Mouse (Mus musculus): ENCODE results near the gene Pias4. TPM values are rescaled to one million over a fixed set of nuclear protein-coding genes. Genes with fewer than 3 reads are reported as not detected.
A peak's percentile ranks its signal among the peaks of the same experiment; 100 is the strongest.

Gene Pias4
- polyA plus RNA-seq, 1 experiment from 2014 or later, result 58.4 TPM

DNA sequence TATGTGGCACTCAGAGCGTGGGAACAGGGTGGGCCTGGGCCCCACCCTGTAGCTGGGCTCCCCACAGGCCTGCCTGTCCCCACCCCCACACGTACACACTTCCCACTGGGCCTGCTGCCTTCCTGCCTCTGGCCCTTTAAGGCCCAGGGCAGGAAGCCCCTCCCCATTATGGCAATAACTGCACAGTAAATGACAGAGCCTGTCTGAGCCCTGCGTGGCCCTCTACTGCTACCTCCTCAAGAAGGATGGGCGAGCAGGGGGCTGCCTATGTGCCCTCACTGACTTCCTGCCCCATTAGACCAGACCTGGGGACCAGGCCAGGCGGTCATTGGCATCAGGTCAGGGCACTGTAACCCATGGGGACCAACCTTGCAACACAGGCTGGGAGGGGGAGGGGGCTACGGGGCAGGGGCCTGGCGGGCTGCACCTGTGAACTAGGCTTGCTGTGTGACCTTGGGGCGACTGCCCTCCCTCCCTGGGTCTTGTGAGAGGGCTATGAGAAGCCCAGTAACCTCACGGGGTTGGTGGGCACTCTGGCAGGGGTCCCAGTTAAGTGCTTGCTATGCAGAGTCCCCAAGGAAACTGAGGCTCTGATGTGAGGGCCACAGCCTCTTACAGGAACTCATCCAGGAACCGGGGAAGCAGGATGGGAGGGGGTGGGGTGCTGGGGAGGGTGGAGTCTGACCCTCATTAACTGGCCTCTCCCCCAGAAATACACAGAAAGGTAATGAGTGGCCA lies 26.8 kb downstream of the Pias4 start:
- Histone ChIP-seq H3K9ac (peak overlapping the region; percentile 93; the same call in 1 of the 2 replicates), H3K4me3 (peak overlapping the region; percentile 4; the same call in 1 of the 2 replicates), H3K9me3 (no peaks in the 10 kb centered on the region), H3K4me1 (replicated peaks) (peaks cover 59% of the 10 kb centered on the region), H3K27me3 (peaks cover under 1% of the 10 kb centered on the region; the same call in 1 of the 2 replicates), H3K4me2 (peak overlapping the region; percentile 96), H3K27ac (peak overlapping the region; percentile 40), H3K36me3 (peaks cover 26% of the 10 kb centered on the region)
- WGBS, result 67% methylated on average over 10 of the region's 10 CpGs
- no peak for ATAC-seq (ENCODE audit: low FRiP score)

DNA sequence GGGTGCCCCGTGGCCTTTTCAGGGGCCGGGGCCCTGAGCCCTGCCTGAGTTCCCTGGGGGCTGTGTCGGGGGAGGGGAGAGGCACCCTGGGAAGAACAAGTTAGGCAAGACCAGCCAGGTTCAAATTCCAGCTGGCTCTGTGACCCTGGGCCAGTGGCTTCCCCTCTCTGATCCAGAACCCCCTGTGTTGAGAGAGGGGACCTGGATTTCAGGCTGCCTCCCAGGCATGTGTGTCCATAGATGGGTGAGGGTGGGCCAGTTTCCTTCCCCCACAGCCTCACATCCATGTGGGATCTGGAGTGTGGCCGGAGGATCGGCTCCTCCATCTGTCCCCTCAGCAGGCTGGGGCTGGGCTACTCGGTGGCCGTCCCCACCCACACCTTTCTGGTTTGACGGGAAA lies 27.7 kb downstream of the Pias4 start:
- peaks cover 9% of the 10 kb centered on the region for H3K27me3 ChIP-seq
- H3K36me3 ChIP-seq, result peaks cover 17% of the 10 kb centered on the region
- no peaks in the 10 kb centered on the region for H3K9me3 ChIP-seq
- WGBS, result 56% methylated on average over 8 of the region's 8 CpGs
- H3K27ac ChIP-seq, result peak overlapping the region; percentile 12; the same call in 1 of the 2 replicates
- no peak for ATAC-seq (ENCODE audit: low FRiP score)
- H3K4me2 ChIP-seq, result peak overlapping the region; percentile 96
- H3K4me1 ChIP-seq (replicated peaks), result peaks cover 62% of the 10 kb centered on the region
- H3K9ac ChIP-seq, result peak overlapping the region; percentile 93
- peak overlapping the region; percentile 85 for H3K4me3 ChIP-seq

DNA sequence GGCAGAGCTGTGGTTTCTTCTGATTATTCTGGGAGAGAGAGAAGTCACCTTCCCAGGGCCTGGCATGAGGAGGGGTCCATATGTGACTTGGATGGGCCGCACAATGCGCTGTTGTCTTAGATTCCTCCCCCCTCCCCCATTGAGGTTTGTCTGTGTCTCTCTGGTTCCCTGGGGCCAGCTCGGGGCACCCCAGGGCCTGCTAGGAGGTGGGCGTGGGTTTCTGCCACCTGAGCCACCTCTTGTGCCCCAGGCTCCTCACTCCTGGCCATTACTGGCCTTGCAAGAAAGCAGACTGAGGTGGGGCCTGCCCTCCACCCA lies 28.2 kb downstream of the Pias4 start:
- Histone ChIP-seq H3K27me3 (peaks cover 15% of the 10 kb centered on the region), H3K9ac (peak overlapping the region; percentile 93), H3K4me3 (peak overlapping the region; percentile 85)

DNA sequence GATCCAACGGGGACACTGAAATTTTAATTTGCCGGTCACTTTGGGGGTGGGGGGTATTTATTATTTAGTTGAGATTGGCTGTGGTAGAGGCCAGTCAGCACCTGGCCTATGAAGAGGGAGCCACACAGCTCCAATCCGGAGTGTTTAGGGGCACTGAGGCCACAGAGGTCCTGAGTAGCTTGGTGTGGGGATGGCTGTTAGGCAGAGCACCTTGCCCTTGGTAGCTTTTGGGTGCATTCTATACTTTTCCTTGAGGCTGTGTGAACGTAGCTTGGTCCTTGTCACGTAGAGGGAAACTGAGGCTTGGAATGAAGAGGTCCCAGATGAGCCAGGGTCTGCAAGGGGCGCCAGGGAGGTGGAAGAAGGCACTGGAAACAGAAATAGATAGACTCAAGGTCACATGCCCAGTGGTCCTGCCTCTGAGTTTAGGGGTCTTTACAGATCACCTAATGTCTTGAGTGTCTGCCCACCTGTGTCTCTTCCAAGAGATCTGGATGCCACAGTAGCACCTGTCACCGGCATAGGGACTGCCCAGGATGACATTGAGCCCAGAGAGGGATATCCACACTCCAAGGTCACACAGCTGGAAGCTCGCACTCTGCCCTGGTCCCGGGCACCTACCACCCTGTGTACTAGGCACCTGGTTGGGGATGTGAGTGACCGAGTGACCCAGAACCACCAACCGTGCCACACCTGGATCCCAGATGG lies 28.7 kb downstream of the Pias4 start:
- H3K27ac ChIP-seq, result peak overlapping the region; percentile 90
- peaks cover 20% of the 10 kb centered on the region for H3K27me3 ChIP-seq
- H3K9me3 ChIP-seq, result no peaks in the 10 kb centered on the region
- H3K4me2 ChIP-seq, result peak overlapping the region; percentile 96
- no peak for ATAC-seq (ENCODE audit: low FRiP score)
- peak overlapping the region; percentile 85 for H3K4me3 ChIP-seq
- peaks cover 7% of the 10 kb centered on the region for H3K36me3 ChIP-seq
- WGBS, result 53% methylated on average over 11 of the region's 11 CpGs
- H3K9ac ChIP-seq, result peak overlapping the region; percentile 93
- H3K4me1 ChIP-seq (replicated peaks), result peaks cover 62% of the 10 kb centered on the region

More for the DNA sequence above, 28.2 kb downstream of the Pias4 start:
- Histone ChIP-seq H3K4me1 (replicated peaks) (peaks cover 62% of the 10 kb centered on the region), H3K27ac (0 out of 2 replicates have a peak overlapping the region, but pooled peaks have one; percentile 90), H3K36me3 (peaks cover 12% of the 10 kb centered on the region), H3K4me2 (peak overlapping the region; percentile 96), H3K9me3 (no peaks in the 10 kb centered on the region)
- no peak for ATAC-seq (ENCODE audit: low FRiP score)
- WGBS, result 66% methylated on average over 4 of the region's 4 CpGs

DNA sequence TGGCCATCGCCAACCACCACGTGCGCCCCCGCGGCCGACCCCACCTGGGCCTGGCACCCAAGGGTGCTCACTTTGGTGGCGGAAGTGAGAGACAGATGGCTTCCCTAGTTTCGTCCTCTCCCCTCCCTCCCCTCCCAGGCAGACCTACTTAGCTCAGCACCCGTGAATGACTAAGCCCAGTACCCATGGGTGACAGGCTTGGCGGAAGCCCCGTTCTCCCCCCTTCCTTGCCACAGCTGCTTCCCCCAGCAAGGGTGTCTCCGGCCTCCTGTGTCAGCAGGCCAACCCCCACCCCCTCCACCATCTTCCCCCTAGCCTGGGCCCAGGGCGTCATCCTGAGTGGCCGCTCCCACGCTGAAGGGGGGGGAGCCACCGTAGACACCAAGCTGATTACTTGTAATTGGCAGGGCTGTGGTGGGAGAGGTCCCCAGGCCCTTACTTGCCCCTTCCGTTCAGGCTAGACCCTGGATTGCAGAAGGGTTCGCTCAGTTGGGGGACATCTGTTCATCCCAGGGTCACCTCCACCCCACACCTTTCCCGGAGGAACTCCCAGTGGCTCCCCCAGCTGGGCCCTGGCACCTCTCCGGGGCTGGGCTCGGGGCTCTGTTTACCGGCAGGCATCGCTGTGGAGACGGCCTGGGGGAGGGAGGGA lies 29.5 kb downstream of the Pias4 start:
- Histone ChIP-seq H3K27me3 (peaks cover 27% of the 10 kb centered on the region), H3K4me3 (peak overlapping the region; percentile 85), H3K4me1 (replicated peaks) (peaks cover 62% of the 10 kb centered on the region), H3K4me2 (peak overlapping the region; percentile 96), H3K27ac (peak overlapping the region; percentile 90), H3K9me3 (no peaks in the 10 kb centered on the region), H3K9ac (peak overlapping the region; percentile 93), H3K36me3 (no peaks in the 10 kb centered on the region)
- WGBS, result under 1% methylated on average over 21 of the region's 24 CpGs
- peak; percentile 1; the same call in 1 of the 2 replicates for ATAC-seq (ENCODE audit: low FRiP score)

DNA sequence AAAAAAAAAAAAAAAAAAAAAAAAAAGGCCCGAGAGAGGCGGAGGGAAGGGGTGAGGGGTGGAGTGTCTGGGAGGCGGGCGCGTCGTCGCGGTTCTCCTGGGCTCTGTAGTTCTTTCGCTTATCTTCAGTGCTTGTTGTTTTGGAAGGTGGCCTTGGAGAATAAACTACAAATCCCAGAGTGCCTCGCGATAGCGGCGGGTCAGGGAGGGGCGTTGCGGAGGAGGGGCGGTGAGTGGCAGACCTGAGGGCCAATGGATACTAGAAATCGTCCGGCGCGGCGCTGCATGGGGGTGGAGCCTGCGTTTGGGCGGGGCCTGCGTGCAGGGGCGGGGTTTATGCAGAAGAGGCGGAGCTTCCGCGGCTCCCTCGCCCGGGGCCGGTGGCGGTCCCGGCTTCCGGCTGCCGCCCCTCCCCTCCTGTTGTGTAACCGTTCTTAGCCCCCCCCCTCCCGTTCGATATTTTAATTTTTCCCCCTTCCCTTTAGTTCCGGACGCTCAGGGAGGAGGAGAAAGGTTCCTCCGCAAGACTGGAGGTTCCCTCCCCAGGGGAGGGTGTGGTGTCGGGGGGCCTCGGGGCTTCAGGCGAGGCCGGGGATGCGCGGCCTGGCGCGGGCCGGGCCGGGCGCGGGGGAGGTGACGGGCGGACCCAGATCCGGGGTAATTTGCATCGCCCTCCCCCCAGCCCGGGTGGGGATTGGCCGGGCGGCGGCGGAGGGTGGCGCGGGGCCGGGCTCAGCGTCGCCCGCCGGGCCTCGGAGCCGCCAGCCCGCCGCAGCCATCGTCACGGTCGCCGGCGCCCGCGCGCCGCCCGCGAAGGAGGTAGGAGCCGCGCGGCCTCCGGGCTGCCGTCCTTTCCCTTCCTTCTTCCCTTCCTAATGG lies 30.2 kb downstream of the Pias4 start:
- peak overlapping the region; percentile 85 for H3K4me3 ChIP-seq
- H3K4me2 ChIP-seq, result peak overlapping the region; percentile 96
- peak overlapping the region; percentile 97 for H3K9ac ChIP-seq
- H3K9me3 ChIP-seq, result no peaks in the 10 kb centered on the region
- peak overlapping the region; percentile 98 for H3K27ac ChIP-seq
- WGBS, result under 1% methylated on average over 82 of the region's 89 CpGs
- ATAC-seq (ENCODE audit: low FRiP score), result peak; percentile 90
- H3K27me3 ChIP-seq, result peaks cover 35% of the 10 kb centered on the region
- no peaks in the 10 kb centered on the region for H3K36me3 ChIP-seq
- H3K4me1 ChIP-seq (replicated peaks), result peaks cover 56% of the 10 kb centered on the region

DNA sequence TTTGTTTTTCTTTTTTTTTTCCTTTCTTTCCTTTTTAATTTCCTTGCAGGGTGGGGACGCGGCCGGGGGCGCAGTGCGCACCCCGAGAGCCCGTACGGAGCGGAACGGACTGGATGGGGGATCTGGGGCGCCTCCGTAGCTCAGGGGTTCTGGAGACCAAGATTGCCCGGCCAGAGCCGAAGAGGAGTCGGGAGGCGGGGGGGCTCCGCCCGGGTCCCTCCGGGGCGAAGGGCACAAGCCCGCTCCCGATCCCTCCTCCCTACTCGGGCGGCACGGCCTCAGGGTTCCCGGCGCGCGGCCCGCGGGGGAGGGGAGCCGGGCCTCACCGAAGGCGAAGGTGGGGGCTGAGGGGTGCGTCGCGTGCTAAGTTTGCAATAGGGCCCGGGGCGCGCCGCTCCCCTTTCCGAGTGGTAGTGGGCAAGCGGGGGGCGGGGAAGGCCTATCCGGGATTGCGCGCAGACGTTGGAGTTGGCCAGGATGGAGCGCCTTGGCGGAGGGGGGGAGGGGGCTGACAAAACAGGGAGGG lies 31.0 kb downstream of the Pias4 start:
- WGBS, result under 1% methylated on average over 49 of the region's 50 CpGs
- ATAC-seq (ENCODE audit: low FRiP score), result peak; percentile 55

DNA sequence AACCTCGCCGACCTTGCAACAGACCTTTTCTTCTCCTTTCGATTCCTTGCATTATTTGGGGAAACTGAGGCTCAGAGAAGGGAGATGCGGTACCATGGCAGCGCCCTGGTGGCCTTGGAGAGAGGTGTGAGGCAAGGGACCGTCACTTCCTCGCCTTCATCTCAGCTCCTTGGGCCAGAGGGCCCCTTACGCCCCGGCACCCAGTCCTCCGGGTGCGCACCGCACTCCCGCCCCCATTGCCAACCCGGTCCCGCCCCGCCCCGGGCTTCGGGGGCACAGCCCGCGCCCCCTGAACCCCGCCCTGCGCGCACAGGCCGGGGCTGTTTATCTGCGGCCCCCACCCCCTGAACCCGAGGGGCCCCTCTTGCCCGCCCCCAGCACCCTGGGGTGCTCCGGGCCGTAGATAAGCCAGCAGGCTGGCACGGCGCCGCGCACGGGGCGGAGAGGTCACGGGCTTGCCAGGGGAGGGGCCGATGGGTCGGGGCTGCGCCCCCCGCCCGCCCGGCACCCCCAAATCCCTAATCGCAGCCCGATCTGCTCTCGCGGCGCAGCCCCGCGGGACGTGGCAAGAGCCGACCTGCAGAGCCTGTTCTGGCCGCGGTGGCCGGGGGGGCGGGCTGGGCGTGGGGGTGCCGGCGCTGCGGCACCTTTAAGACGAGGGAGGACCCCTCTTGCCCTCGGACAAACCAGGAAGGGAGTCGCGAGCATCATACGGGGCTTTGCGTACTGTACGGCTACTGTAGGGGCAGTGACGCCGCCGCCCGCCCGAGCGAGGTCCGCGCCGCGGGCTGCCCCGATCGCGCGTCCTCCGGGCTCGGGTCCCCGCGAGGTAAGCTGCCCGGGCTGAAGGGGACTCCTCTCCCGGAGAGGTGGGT lies 31.7 kb downstream of the Pias4 start:
- peak overlapping the region; percentile 97 for H3K9ac ChIP-seq
- ATAC-seq (ENCODE audit: low FRiP score), result no peak; the same call in 1 of the 2 replicates
- peak overlapping the region; percentile 85 for H3K4me3 ChIP-seq
- no peaks in the 10 kb centered on the region for H3K9me3 ChIP-seq
- no peaks in the 10 kb centered on the region for H3K36me3 ChIP-seq
- peaks cover 42% of the 10 kb centered on the region for H3K4me1 ChIP-seq (replicated peaks)
- peaks cover 47% of the 10 kb centered on the region for H3K27me3 ChIP-seq
- peak overlapping the region; percentile 98 for H3K27ac ChIP-seq
- WGBS, result under 1% methylated on average over 76 of the region's 86 CpGs
- H3K4me2 ChIP-seq, result peak overlapping the region; percentile 94

More for the DNA sequence above, 31.0 kb downstream of the Pias4 start:
- Histone ChIP-seq H3K27ac (peak overlapping the region; percentile 98), H3K4me2 (peak overlapping the region; percentile 94), H3K9ac (peak overlapping the region; percentile 97), H3K27me3 (peaks cover 42% of the 10 kb centered on the region), H3K4me1 (replicated peaks) (peaks cover 49% of the 10 kb centered on the region), H3K4me3 (peak overlapping the region; percentile 85), H3K9me3 (no peaks in the 10 kb centered on the region), H3K36me3 (no peaks in the 10 kb centered on the region)

DNA sequence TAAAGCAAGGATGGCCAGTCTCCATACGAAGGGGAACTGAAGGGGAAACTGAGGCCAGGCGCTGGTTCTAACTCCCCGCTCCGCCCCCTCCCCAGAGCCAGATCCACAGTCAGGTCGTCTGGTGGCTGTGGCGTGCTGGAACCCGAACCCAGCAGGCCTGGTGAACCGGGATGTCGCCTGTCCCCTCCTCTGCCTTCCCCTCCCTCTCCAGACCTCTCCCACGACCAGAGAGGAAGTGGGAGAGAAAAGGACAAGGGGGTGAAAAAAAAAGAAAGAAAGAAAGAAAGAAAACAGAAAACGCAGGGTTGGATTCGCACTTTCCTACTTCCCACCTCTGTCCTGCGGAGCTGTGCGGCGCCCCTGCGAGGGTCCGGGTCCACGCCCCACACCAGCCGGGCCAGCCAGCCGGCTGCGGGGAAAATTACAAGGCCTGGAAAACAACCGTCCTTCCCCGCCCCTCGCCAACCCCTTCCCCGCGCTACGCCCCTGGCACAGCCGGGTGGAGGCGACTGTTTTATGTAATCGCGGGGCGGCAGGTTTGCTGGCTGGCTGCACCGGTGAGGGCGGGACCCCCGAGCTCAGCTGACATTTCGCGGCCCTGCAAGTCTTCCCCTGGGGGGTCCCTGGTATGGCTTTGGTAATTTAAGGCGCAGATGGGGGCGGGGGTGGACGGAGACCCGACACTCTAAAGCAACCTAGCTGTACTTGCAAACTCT lies 32.6 kb downstream of the Pias4 start, which contains the start of gene Zbtb7a:
Gene Zbtb7a (plus strand): TSS at position 255 of the 716 bp plus-strand sequence.
- ATAC-seq (ENCODE audit: low FRiP score), result no peak

DNA sequence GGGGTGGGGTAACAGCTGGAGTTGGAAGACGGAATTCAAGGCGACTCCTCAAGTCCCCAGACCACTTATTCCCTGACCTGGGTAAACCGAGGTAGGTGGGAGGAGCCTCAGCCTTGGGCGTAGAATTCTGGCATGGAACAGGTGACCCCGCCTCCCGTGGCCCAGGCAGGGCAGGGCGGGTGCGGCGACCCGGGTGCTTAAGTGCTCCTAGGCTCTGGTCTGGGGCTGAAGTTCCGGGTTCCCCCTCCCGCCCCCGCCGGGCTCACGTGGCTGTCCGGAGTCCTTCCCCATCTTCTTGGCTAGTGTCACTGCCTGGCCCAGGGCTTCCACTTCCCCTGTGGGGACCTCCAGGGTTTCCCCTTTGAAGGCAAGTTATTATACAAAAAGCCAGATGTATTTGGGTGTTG lies 33.5 kb downstream of the Pias4 start:
- H3K36me3 ChIP-seq, result no peaks in the 10 kb centered on the region
- 6% methylated on average over 16 of the region's 16 CpGs for WGBS
- no peak overlapping the region for H3K27ac ChIP-seq
- ATAC-seq (ENCODE audit: low FRiP score), result no peak
- peaks cover 66% of the 10 kb centered on the region for H3K27me3 ChIP-seq
- no peak overlapping the region for H3K9ac ChIP-seq
- H3K4me2 ChIP-seq, result 0 out of 2 replicates have a peak overlapping the region, but pooled peaks have one; percentile 2
- H3K4me1 ChIP-seq (replicated peaks), result peaks cover 28% of the 10 kb centered on the region
- no peaks in the 10 kb centered on the region for H3K9me3 ChIP-seq
- H3K4me3 ChIP-seq, result peak overlapping the region; percentile 5; the same call in 1 of the 2 replicates

More for the DNA sequence above, 32.6 kb downstream of the Pias4 start, which contains the start of gene Zbtb7a:
- Histone ChIP-seq H3K4me2 (peak within 1 kb of the TSS; percentile 94), H3K36me3 (no peaks in the 10 kb centered on the region), H3K9me3 (no peaks in the 10 kb centered on the region), H3K4me1 (replicated peaks) (peaks cover 32% of the 10 kb centered on the region), H3K4me3 (peak within 1 kb of the TSS; percentile 85), H3K27me3 (peaks cover 56% of the 10 kb centered on the region), H3K27ac (peak within 1 kb of the TSS; percentile 98), H3K9ac (peak within 1 kb of the TSS; percentile 97)
- 2% methylated on average over 40 of the region's 41 CpGs for WGBS

Measured in hindbrain, embryonic 13.5 days (tissue).